Mouse (Mus musculus): ENCODE data around the gene Lor.

Lor gene

DNA sequence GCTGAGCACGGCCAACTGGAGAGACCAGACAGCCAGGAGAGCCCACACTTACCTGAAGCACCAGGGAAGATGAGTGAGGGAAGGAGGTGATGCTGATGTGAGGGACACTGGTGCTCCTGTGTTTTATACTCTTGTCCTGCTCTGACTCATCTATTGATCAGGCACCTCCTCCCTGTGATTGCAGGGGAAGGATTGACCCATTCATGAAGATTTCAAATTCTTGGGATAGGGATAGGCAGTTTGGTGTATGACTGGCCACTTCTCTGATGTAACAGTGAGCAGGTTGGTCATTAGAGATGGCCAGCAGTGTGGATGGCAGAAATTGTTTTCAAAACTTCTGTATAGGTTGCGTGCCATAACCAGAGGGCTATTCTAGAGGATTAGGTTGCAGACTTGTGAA is at the start of gene Lor:
Lor (minus strand) TSS at position 101 of the 400 bp plus-strand sequence.
- DNase-seq: no peak

DNA sequence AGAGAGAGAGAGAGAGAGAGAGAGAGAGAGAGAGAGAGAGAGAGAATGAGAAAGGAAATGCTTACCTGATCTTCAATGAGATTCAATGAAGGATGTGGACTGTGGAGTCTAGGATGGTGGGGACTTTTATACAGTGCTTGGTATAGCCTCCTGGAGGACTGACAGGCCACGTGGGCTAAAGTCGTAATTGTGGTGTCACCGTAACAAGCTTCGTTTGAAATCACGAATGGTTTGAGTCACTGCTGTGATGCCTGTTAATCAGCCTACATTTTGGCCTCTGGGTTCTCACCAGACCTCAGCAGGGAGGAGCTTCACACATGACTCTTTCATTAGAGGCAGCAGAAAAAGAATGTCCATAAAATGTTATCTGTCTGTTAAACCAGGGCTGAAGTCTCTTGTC is 40.9 kb upstream of the Lor start, which contains the start of gene Prr9:
Prr9 (minus strand) TSS at position 101 of the 400 bp plus-strand sequence.
- no peak for DNase-seq

DNA sequence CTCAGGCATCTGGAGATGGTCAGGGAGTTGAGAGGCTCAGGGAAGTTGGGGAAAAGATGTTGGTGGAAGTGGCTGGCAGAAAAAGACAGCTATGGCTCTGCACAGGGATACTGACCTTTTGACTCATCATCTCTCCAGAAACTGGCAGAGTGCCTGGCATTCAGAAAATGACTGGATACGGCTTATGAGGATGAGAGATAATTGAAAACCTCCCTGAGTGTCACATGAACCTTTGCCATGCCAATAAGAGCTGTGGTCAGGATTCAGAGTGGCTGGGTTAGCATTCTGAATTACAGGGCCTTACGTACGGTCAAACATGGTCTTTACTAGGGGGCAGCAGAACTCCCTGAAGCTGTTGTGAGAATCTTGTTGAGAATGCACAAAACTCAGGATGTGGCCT is 38.0 kb upstream of the Lor start:
- no peak for DNase-seq

DNA sequence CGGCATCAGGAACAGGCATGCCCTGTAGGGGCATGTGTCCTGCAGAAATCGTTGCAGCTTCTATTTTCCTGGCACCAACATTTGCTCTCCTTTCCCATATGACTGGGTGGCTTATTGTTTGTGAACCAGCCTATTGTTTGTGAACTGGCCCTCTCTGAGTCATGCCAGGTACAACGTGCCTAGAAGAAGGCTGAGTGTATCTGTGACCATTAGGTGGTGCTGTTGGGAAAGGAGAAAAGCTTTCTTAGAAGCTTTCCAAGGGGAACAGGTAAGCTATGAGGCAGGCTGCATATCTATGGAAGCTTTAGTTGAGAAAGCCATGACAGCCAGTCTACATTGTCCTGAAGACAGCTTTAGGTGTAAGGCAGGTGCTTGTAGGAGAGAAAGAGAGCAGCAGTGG is 35.0 kb upstream of the Lor start:
- no peak for DNase-seq

GRCm38 (mm10) chr3:92111526-92111925 is 28.6 kb upstream of the Lor start:
- DNase-seq: no peak

DNA sequence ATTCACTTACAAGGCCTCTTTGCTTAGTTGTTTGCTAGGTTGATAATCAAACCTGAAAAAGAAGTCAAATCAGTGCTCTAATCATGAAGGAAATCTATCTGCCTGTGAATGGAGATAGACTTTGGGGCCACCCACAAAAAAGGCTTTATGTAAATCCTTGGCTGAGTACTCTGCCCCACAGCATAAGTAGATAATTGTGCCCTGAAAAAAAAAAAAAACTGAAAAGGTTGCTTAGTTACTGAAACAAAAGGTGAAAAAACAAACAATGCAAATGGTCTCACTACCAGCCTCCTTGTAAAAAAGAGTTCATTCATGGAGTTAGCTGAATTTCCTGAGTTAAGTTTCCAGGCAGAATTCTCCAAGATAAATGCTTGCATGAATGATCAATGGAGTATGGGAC is 27.8 kb upstream of the Lor start:
- DNase-seq: no peak

GRCm38 (mm10) chr3:92106582-92106981 is 23.6 kb upstream of the Lor start:
- no peak for DNase-seq

DNA sequence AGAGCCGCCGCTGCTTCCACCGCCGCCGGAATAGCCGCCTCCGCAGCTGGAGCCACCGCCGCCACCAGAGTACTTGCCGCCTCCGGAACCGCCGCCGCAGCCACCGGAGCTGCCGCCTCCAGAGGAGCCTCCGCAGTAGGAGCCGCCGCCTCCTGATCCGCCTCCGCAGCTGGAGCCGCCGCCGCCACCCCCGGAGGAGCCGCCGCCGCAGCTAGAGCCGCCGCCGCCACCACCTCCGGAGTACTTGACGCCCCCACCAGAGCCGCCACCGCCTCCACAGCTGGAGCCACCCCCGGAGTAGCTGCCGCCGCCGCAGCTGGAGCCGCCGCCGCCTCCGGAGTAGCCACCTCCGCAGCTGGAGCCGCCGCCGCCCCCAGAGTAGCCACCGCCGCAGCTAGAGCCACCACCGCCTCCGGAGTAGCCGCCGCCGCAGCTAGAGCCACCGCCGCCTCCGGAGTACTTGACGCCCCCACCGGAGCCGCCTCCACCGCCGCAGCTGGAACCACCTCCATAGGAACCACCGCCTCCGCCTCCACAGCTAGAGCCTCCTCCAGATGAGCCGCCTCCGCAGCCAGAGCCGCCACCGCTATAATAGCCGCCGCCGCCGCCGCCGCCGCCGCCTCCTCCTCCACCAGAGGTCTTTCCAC is 1.5 kb downstream of the Lor start:
- peak in 1 of 2 experiments; percentile 38 for DNase-seq

DNA sequence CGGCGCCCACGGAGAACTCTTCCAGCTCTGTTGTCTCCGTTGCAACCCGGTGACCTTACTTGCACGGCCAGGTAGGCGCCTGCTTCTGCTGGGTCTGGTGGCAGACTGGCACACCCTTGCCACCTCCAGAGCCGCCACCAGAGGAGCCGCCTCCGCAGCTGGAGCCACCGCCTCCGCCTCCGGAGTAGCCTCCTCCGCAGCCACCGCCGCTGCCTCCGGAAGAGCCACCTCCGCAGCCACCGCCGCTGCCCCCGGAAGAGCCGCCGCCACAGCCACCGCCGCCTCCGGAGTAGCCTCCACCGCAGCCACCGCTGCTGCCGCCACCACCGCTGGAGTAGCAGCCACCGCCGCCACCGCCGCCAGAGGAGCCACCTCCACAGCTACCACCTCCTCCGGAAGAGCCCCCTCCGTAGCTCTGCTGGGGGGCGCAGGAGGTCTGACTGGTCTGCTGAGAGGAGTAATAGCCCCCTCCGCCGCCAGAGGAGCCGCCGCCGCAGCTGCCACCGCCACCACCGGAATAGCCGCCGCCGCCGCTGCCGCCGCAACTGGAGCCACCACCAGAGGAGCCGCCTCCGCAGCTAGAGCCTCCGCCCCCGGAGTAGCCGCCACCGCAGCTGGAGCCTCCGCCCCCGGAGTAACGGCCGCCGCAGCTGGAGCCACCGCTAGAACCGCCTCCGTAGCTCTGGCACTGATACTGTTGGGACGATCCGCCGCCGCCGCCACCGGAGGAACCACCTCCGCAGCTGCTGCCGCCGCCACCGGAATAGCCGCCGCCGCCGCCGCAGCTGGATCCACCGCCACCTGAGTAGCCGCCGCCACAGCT is 2.3 kb downstream of the Lor start:
- DNase-seq: peak; percentile 65 to 75

DNA sequence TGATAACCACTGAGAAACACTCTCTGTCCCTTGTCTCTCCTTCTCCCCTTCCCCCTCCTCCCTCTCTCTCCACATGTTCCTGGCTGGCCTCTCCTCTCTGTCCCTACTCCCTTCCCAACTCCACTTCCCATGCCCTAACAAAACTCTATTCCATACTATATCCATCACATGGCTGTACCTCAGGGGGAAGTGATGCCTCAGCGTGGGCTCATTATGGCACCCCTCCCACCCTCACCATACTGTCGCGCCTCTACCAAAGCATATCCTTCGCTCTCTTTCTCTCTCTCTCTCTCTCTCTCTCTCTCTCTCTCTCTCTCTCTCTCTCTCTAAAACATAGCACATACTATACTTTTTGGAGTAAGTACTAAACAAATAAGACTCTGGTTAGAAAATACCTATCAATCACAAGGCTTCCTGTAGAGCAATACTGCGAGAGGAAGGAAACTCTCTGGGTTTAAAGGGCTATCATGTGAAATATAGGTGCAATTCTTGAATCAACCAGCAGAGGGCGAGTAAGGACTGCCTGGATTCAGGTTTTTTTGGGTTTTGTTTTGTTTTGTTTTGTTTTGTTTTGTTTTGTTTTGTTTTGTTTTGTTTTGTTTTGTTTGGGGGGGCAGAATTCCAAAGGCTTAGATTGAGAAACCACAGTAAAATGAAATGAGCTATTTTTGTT is 32.4 kb downstream of the Lor start:
- no peak for DNase-seq

DNA sequence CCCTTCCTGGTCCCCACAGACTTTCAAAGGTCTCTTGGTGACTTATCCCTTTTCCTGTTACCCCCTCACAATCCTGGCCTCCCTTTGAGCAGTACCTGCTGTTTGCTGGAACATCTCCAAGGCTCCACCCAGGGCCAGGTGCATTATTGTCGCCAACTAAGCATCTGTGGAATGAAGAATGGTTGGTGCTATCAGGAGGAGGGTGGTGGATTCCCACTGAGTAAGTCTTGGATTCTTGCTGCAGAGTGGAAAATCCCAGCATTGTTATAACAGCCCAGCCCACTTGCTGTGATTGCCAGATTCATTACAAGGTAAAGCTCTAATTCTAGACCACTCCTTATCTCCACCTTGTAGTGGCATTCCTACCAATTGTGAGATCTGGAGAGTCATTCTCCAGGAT is 49.0 kb downstream of the Lor start:
- no peak for DNase-seq

DNA sequence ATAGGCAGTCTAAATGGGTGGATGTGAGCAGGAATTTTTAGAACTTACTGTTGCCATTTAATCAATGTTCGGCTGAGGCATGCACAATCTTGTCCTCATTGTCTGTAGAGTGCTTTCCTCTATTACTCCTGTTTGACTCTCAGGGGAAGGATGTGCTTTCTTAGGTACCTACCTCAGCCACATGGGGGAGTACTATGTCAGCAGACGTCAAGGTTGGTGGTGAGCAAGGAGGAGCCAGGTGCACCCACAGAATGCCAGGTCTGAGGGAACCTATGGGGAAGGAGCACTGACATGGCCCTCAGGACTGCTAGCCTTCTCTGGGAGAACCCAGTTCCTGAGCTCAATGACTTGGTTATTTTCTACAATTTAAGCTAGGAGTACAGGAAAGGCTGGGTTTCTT is 49.7 kb downstream of the Lor start:
- DNase-seq: no peak
